Mouse (Mus musculus) cerebellum, adult 11-12 months (tissue): ENCODE data around the gene Dtnbp1.

Source experiments
- DNase-seq: peaks from one replicate; pipeline ENCODE4 v3.0.0; 2022

Dtnbp1 gene

DNA sequence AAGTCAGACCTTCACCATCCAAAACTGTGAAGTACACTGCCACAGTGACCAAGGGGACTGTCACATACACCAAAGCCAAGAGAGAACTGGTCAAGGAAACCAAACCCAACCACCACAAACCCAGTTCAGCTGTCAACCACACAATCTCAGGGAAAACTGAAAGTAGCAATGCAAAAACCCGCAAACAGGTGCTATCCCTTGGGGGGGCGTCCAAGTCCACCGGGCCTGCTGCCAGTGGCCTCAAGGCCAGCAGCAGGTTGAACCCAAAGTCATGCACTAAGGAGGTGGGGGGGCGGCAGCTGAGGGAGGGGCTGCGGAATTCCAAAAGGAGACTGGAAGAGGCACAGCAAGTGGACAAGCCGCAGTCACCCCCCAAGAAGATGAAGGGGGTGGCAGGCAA, 99.6 kb downstream of the Dtnbp1 start:
- DNase-seq, result no peak

DNA sequence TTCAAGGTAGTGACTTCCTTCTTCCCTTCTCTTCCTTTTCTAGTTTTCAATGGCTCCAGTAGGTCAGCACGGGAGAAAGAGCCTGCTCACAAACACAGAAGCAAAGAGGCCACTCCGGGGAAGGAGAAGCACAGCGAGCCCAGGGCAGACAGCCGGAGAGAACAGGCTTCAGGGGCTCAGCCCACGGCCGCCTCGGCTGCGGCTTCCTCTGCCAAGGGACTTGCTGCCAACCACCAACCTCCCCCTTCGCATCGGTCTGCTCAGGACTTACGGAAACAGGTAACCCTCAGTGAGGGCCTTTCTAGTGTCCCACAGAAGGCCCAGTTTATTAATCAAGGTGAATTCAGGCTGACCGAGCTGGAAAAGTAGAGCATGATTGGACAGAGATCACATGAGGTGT, 105.7 kb downstream of the Dtnbp1 start:
- DNase-seq, result no peak

DNA sequence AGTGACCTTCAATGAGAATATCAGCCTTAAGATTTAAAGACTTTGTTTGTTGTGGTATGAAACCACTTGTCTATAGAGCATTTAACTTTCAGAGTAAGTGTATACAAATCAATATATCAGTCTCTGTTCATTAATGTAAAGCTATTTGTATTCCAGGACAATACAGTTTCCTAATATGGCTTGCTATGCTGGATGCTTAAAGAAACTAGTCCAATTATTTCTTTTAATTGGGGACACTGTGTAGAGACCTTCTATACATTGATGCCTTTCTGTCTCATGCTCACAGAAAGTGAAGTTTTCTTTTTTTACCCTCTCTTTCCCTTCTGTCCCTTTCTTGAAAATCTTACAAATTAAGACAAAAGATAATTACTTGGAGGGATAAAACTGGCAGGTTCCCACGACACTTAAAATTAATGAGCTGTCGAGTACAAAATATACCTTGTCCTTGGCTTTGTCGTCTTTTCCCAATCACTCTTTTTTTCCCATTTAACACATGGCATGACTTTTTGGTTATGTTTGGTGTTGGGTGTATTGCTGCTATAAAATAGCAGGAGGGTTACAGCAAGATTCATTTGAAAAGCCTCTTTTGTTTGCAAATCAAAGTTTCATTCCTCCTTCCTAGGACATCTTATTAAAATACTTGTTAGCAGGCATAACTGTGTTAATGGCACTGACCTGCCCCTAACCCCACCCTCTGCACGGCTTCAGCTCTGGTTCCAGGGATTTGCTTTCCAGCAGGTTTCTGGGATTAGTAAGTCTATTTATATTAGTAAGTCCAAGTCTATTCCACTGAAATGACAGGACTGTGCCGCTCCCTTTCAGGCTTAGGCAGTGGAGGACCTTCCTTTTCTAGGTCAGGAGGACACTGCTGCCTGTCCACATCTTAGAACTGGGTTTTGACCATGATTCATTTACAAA, 109.9 kb downstream of the Dtnbp1 start:
- no peak for DNase-seq

DNA sequence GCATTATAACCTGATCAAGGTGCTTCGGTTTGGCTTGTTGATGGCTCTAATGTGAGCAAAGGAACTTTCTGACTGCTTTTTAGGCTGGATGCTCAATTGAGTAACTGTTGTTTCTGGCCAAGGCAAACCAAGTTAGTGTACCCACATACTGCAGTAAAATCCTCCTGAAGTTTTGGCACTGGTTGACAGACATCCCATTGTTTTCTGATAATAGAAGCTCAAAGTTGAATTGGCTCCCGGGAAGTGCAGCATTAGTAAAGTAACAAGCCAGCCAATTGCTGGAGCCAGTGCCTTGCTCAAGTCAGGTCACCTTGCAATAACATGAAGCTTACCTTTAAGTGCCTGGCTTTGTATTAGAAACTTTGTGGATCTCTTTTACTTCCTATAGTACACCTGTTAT, 111.3 kb downstream of the Dtnbp1 start:
- DNase-seq, result no peak

DNA sequence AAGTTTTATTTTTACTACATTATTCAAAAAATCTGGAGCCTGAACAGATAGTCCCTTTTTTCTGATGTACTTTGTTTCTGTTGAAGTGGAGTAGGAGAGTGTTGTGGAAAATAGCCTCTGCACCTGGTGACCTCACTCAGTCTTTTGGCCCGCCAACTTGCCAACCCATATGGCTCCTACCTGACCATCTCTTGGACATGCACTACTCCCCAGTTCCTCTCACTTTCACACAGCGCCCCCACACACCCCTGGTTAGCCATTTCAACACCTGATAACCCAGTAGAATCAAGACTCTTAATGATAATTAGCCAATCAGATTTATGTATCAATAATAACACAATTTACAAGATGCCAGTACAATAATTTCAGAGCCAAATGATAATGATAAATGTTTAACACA, 115.7 kb downstream of the Dtnbp1 start:
- peak; percentile 78 for DNase-seq

DNA sequence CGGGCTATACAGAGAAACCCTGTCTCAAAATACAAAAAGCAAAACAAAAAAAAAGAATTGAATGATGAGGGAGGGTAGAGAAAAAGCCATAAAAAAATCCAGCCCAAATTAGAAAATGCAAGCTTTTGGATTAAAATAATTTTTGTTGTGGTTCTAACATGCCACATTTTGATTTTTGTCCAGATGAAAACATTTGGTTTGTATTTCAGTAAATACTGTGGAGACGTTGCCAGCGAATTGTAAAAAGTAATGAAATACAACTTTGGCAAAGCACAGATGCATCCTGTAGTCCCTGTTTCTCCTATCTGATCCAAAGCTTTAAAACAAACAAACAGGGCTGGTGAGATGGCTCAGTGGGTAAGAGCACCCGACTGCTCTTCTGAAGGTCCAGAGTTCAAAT, 120.9 kb downstream of the Dtnbp1 start:
- no peak for DNase-seq

DNA sequence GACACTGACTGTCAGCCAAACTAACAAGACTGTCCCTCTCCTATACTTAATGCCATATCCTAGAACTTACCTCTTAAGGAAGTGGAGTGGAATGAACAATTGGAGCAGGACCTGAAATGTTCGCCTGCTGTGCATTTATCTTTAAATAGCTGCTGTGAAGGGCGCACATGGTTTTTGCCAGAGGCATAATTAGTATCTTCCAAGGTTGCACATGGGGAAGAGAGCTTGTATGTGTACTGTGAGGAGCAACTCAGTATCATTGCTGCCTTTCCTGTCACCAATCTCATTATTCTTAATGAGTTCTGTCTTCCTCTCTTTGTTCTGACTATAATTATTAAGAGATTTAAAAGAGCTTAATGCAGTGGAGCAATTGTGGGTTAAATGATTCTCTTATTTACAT, 125.1 kb downstream of the Dtnbp1 start:
- no peak for DNase-seq
